In the genomic region with DNA sequence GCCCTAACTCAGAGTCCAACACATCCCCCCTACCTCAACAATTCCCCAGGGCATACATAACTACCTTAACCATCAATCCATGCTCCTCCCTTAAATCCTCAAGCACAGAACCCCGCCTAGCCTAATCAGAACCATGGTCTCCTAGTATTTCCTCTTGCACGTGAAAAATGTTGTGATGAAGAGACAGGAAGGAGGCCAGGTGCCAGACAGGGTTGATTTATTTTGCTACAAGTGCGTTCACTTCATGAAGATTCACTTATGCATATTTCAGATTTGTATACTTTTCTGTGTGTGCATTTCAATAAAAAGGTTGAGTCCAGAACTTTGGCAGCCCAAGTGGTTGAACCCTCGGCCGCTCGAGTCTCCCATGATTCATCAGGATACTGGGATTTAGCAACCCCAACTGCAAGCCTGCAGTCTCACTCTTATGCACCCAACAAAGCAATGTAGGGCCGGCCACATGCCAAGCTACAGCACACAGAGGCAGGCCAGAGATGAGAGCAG, we compare ENCODE assay signal across 8 mouse cellular contexts. TPM values are rescaled to one million over a fixed set of nuclear protein-coding genes. Genes with fewer than 3 reads are reported as not detected.
A peak's percentile ranks its signal among the peaks of the same experiment; 100 is the strongest.
DNase-seq lines count a peak whose midpoint lies in the region; ATAC-seq and TF ChIP-seq lines count a peak whose summit lies in the region.

No protein-coding gene starts in this region.

- no peak for TF ChIP-seq CTCF in heart, adult 2 months (IDR thresholded peaks at IDR 0.05)

- H3K4me3 ChIP-seq in heart, adult 2 months: peak overlapping the region; percentile 96
- peak overlapping the region; percentile 77 for H3K4me3 ChIP-seq in brown adipose tissue, adult 24 weeks (ENCODE audit: insufficient read depth, low read depth, low read length)
- H3K4me3 ChIP-seq in hindbrain, embryonic 16.5 days (ENCODE audit: low read length): peak overlapping the region; percentile 98
- peak overlapping the region; percentile 93 for H3K4me3 ChIP-seq in midbrain, embryonic 10.5 days

- peak overlapping the region; percentile 82 for H3K4me2 ChIP-seq in hindbrain, embryonic 16.5 days (ENCODE audit: low read length)

- no peak for TF ChIP-seq POLR2A in heart, adult 2 months (IDR thresholded peaks at IDR 0.05; ENCODE audit: insufficient read depth, low read depth, low read length)

- peaks cover 14% of the 10 kb centered on the region for H3K36me3 ChIP-seq in heart, adult 2 months (ENCODE audit: control insufficient read depth, insufficient read depth, low read length)
- H3K36me3 ChIP-seq in hindbrain, embryonic 16.5 days (ENCODE audit: control insufficient read depth, insufficient read depth, low read length): no peaks in the 10 kb centered on the region
- peaks cover 11% of the 10 kb centered on the region for H3K36me3 ChIP-seq in midbrain, embryonic 10.5 days

- ATAC-seq in hindbrain, embryonic 16.5 days: no peak; the same call in 1 of the 2 replicates

- H3K9me3 ChIP-seq in hindbrain, embryonic 16.5 days (ENCODE audit: control insufficient read depth, low read length): no peaks in the 10 kb centered on the region
- no peaks in the 10 kb centered on the region for H3K9me3 ChIP-seq in midbrain, embryonic 10.5 days (replicated peaks)

- H3K27ac ChIP-seq in heart, adult 2 months: peak overlapping the region; percentile 98
- 0 out of 2 replicates have a peak overlapping the region, but pooled peaks have one; percentile 20 for H3K27ac ChIP-seq in brown adipose tissue, adult 24 weeks (replicated peaks; ENCODE audit: low read depth, low read length)
- H3K27ac ChIP-seq in hindbrain, embryonic 16.5 days (ENCODE audit: low read depth, low read length): no peak overlapping the region
- no peak overlapping the region for H3K27ac ChIP-seq in midbrain, embryonic 10.5 days (replicated peaks)

- 72% methylated on average over 7 of the region's 7 CpGs for WGBS in heart, adult 2 months
- 87% methylated on average over 7 of the region's 7 CpGs for WGBS in hindbrain, embryonic 16.5 days
- 88% methylated on average over 7 of the region's 7 CpGs for WGBS in midbrain, embryonic 10.5 days

- TF ChIP-seq EP300 in heart, adult 2 months (IDR thresholded peaks at IDR 0.05; ENCODE audit: insufficient read depth, low read depth, low read length): no peak

- peaks cover 7% of the 10 kb centered on the region for H3K4me1 ChIP-seq in heart, adult 2 months (ENCODE audit: control insufficient read depth, insufficient read depth, low read length)
- H3K4me1 ChIP-seq in brown adipose tissue, adult 24 weeks (ENCODE audit: control insufficient read depth, insufficient read depth, insufficient read length, low read length): peaks cover 15% of the 10 kb centered on the region
- H3K4me1 ChIP-seq in hindbrain, embryonic 16.5 days (ENCODE audit: control insufficient read depth, insufficient read depth, low read depth, low read length): peaks cover 15% of the 10 kb centered on the region
- peaks cover 26% of the 10 kb centered on the region for H3K4me1 ChIP-seq in midbrain, embryonic 10.5 days

- no peaks in the 10 kb centered on the region for H3K27me3 ChIP-seq in heart, adult 2 months (ENCODE audit: control insufficient read depth, insufficient read depth, low read length)
- no peaks in the 10 kb centered on the region for H3K27me3 ChIP-seq in hindbrain, embryonic 16.5 days (replicated peaks; ENCODE audit: control insufficient read depth, insufficient read depth, low read length)
- no peaks in the 10 kb centered on the region for H3K27me3 ChIP-seq in midbrain, embryonic 10.5 days (ENCODE audit: low read depth, poor library complexity, severe bottlenecking)

- H3K79me2 ChIP-seq in heart, adult 2 months (replicated peaks; ENCODE audit: control insufficient read depth, insufficient read depth, low read length): peaks cover 3% of the 10 kb centered on the region

- DNase-seq in heart, adult 2 months: peak in 1 of 2 experiments; percentile 18
- no peak for DNase-seq in heart, postnatal 10 days
- no peak for DNase-seq in midbrain, embryonic 10.5 days (ENCODE audit: low spot score)
- no peak for DNase-seq in gastrocnemius, postnatal 25 days
- no peak for DNase-seq in left cerebral cortex, adult 8-10 months (ENCODE audit: low spot score in 2 of 2)
- no peak for DNase-seq in thymus, postnatal 0 days (ENCODE audit: low spot score)

- no peak overlapping the region for H3K9ac ChIP-seq in heart, adult 2 months (ENCODE audit: low read depth, low read length)
- H3K9ac ChIP-seq in hindbrain, embryonic 16.5 days (ENCODE audit: low read depth, low read length): no peak overlapping the region

- intact Hi-C loops in heart, adult 2 months (cut with DNase I): loop anchor here (1.0 to 5.0 kb wide), 4 partner anchors 39 to 163 kb away; no protein-coding TSS in a partner anchor
- intact Hi-C loops in heart, postnatal 10 days (cut with DNase I): loop anchor here (2.0 to 10.0 kb wide), 4 partner anchors 41 to 163 kb away; no protein-coding TSS in a partner anchor

RNA-seq across cellular contexts. Expression of a gene that starts 0.4 kb away (rescaled TPM):
- 10 to 100 TPM; 23.1 to 24.9 TPM for total RNA-seq in heart, adult 2 months (2021)
- polyA plus RNA-seq in heart, adult 2 months (2012; rRNA removed): 20.4 and 29.2 TPM in 2 replicates
- total RNA-seq in heart, postnatal 10 days (2021): 10 to 100 TPM; 36.5 to 37.4 TPM
- polyA plus RNA-seq in brown adipose tissue, adult 24 weeks (2012; ENCODE audit: insufficient read depth, insufficient read length, missing spikeins): 20.2 and 29.1 TPM in 2 replicates
- polyA plus RNA-seq in hindbrain, embryonic 16.5 days (2015; fragmentation: Nextera tagmentation; extraction: Ambion mirVana): 66.9 and 70.5 TPM in 2 replicates
- polyA plus RNA-seq in midbrain, embryonic 10.5 days (2016; fragmentation: Nextera tagmentation; extraction: Ambion mirVana): 23.9 and 28.4 TPM in 2 replicates
- total RNA-seq in gastrocnemius, postnatal 25 days (2021): 10 to 100 TPM; 15.0 to 15.5 TPM
- 100 to 1,000 TPM; 101 to 118 (median 107) TPM for total RNA-seq in left cerebral cortex, adult 8-10 months (2022)
- polyA plus RNA-seq in thymus, postnatal 0 days (2015; fragmentation: Nextera tagmentation; extraction: Ambion mirVana): 4.6 and 5.1 TPM in 2 replicates

Comparison
In these comparisons a context has a peak if more than half of its experiments do, and no peak if none do; other contexts are left out.
1. H3K27ac ChIP-seq: peak in heart, adult 2 months (single experiment) and brown adipose tissue, adult 24 weeks (single experiment); none in hindbrain, embryonic 16.5 days (single experiment) and midbrain, embryonic 10.5 days (single experiment).
2. Peak in every context shown above with its lines, with median percentiles within 50 percentile points of each other: H3K4me3 ChIP-seq.